Mouse (Mus musculus) MEL (cell line): ENCODE data around the gene Kcnd3. TPM values are rescaled to one million over a fixed set of nuclear protein-coding genes. Genes with fewer than 3 reads are reported as not detected.

Experiments
- DNase-seq: peaks from one replicate; pipeline ENCODE4 v3.0.0; 2011; ENCODE audit warnings: low read depth, low spot score
- H3K27ac ChIP-seq: 2 replicates; pipeline ENCODE4 v1.5.1; 2012; ENCODE audit warnings: low read depth, mild to moderate bottlenecking, control low read depth, low read length, moderate library complexity; ENCODE audit not compliant: control insufficient read depth
- H3K27me3 ChIP-seq, 2 experiments: fragments of 150-350 bp in 1 of 2; sonication (generic) in 1 of 2; 2 replicates each; pipeline ENCODE4 v1.6.1; 2012; ENCODE audit warnings: low read length in 2 of 2, mild to moderate bottlenecking in 2 of 2, improper control_type of control experiment in 1 of 2, moderate library complexity in 1 of 2; ENCODE audit not compliant: insufficient read depth in 2 of 2, control insufficient read depth in 1 of 2
- H3K36me3 ChIP-seq, 2 experiments: 2 replicates each; pipeline ENCODE4 v1.6.1; 2012 to 2014; ENCODE audit warnings: low read length in 2 of 2, improper control_type of control experiment in 1 of 2, inconsistent platforms in 1 of 2, mild to moderate bottlenecking in 1 of 2; ENCODE audit not compliant: insufficient read depth in 2 of 2, control insufficient read depth in 1 of 2
- H3K4me1 ChIP-seq, 2 experiments: fragments of 150-350 bp in 1 of 2; sonication (generic) in 1 of 2; 2 replicates each; pipeline ENCODE4 v1.6.1; 2012; ENCODE audit warnings: low read length in 2 of 2, improper control_type of control experiment in 1 of 2, mild to moderate bottlenecking in 1 of 2; ENCODE audit not compliant: insufficient read depth in 2 of 2, control insufficient read depth in 1 of 2
- H3K4me3 ChIP-seq, 2 experiments: fragments of 150-350 bp in 1 of 2; sonication (generic) in 1 of 2; 2 replicates each; pipeline ENCODE4 v1.5.1; 2012; ENCODE audit warnings: low read depth in 2 of 2, low read length in 2 of 2, mild to moderate bottlenecking in 2 of 2, moderate library complexity in 2 of 2, control low read depth in 1 of 2, improper control_type of control experiment in 1 of 2; ENCODE audit not compliant: control insufficient read depth in 1 of 2, insufficient read depth in 1 of 2
- H3K79me2 ChIP-seq: 2 replicates; pipeline ENCODE4 v1.6.1; 2012; ENCODE audit warnings: mild to moderate bottlenecking, low read length, moderate library complexity; ENCODE audit not compliant: control insufficient read depth, poor library complexity, insufficient read depth
- H3K9ac ChIP-seq: 2 replicates; pipeline ENCODE4 v1.6.1; 2012; ENCODE audit warnings: low read depth, mild to moderate bottlenecking, control low read depth, low read length, moderate library complexity; ENCODE audit not compliant: control insufficient read depth, poor library complexity, severe bottlenecking
- H3K9me3 ChIP-seq: fragments of 150-350 bp; sonication (generic); replicated peaks from 2 replicates; pipeline ENCODE4 v1.6.1; 2012; ENCODE audit warnings: mild to moderate bottlenecking, low read length, improper control_type of control experiment, moderate library complexity; ENCODE audit not compliant: insufficient read depth
- CHD1 ChIP-seq: IDR thresholded peaks from 2 replicates; pipeline ENCODE4 v1.6.1; 2012; ENCODE audit warnings: low read depth, mild to moderate bottlenecking, inconsistent platforms, low read length, improper control_type of control experiment
- CTCF ChIP-seq, 3 experiments: IDR thresholded peaks in 2 of 3; conservative IDR thresholded peaks in 1 of 3; 2 replicates each; pipeline ENCODE4 v1.5.1; 2011 to 2012; ENCODE audit warnings: low read length in 3 of 3, low read depth in 2 of 3, mild to moderate bottlenecking in 2 of 3, improper control_type of control experiment in 1 of 3, inconsistent platforms in 1 of 3, mixed read lengths in 1 of 3, moderate library complexity in 1 of 3; ENCODE audit not compliant: control insufficient read depth in 1 of 3, insufficient read depth in 1 of 3, poor library complexity in 1 of 3, severe bottlenecking in 1 of 3
- ELF1 ChIP-seq: IDR thresholded peaks from 2 replicates; pipeline ENCODE4 v1.6.1; 2014; ENCODE audit warnings: low read depth, mild to moderate bottlenecking, inconsistent platforms, low read length, improper control_type of control experiment, moderate library complexity
- EP300 ChIP-seq, 2 experiments: IDR thresholded peaks; 2 replicates each; pipeline ENCODE4 v1.6.1; 2011; ENCODE audit warnings: improper control_type of control experiment in 2 of 2, low read length in 2 of 2, low read depth in 1 of 2, mild to moderate bottlenecking in 1 of 2
- ETS1 ChIP-seq: IDR thresholded peaks from 2 replicates; pipeline ENCODE4 v1.6.1; 2012; ENCODE audit warnings: low read depth, mild to moderate bottlenecking, inconsistent platforms, low read length, improper control_type of control experiment, moderate library complexity
- JUND ChIP-seq: IDR thresholded peaks from 2 replicates; pipeline ENCODE4 v1.6.1; 2011; ENCODE audit warnings: low read depth, mild to moderate bottlenecking, improper control_type of control experiment, low read length
- MAZ ChIP-seq: IDR thresholded peaks from 2 replicates; pipeline ENCODE4 v1.6.1; 2012; ENCODE audit warnings: low read depth, mild to moderate bottlenecking, inconsistent platforms, low read length, improper control_type of control experiment
- MXI1 ChIP-seq: IDR thresholded peaks from 2 replicates; pipeline ENCODE4 v1.6.1; 2011; ENCODE audit warnings: mild to moderate bottlenecking, low read depth, low read length, improper control_type of control experiment
- MYB ChIP-seq: IDR thresholded peaks from 2 replicates; pipeline ENCODE4 v1.6.1; 2011; ENCODE audit warnings: mild to moderate bottlenecking, low read depth, low read length, improper control_type of control experiment
- POLR2AphosphoS2 ChIP-seq: IDR thresholded peaks from 2 replicates; pipeline ENCODE4 v1.6.1; 2011; ENCODE audit warnings: low read length, improper control_type of control experiment
- POLR2AphosphoS5 ChIP-seq: IDR thresholded peaks from 2 replicates; pipeline ENCODE4 v1.6.1; 2012; ENCODE audit warnings: low read depth, borderline replicate concordance, mild to moderate bottlenecking, inconsistent platforms, low read length, moderate library complexity, mixed read lengths
- RAD21 ChIP-seq: IDR thresholded peaks from 2 replicates; pipeline ENCODE4 v1.6.1; 2011; ENCODE audit warnings: mild to moderate bottlenecking, low read depth, low read length, improper control_type of control experiment
- TAL1 ChIP-seq: IDR thresholded peaks from 2 replicates; pipeline ENCODE4 v1.6.1; 2012; ENCODE audit warnings: mild to moderate bottlenecking, inconsistent platforms, low read length, moderate library complexity, mixed read lengths
- UBTF ChIP-seq: IDR thresholded peaks from 2 replicates; pipeline ENCODE4 v1.6.1; 2012; ENCODE audit warnings: low read depth, mild to moderate bottlenecking, inconsistent platforms, low read length, improper control_type of control experiment, moderate library complexity, borderline replicate concordance; ENCODE audit not compliant: insufficient read depth
- USF2 ChIP-seq, 2 experiments: IDR thresholded peaks; 2 replicates each; pipeline ENCODE4 v1.6.1; 2011 to 2012; ENCODE audit warnings: improper control_type of control experiment in 2 of 2, low read length in 2 of 2, borderline replicate concordance in 1 of 2, inconsistent platforms in 1 of 2, low read depth in 1 of 2, mild to moderate bottlenecking in 1 of 2; ENCODE audit not compliant: insufficient read depth in 1 of 2
- ZC3H11A ChIP-seq: IDR thresholded peaks from 2 replicates; pipeline ENCODE4 v1.6.1; 2012; ENCODE audit warnings: low read depth, mild to moderate bottlenecking, inconsistent platforms, low read length, improper control_type of control experiment
- ZKSCAN1 ChIP-seq: IDR thresholded peaks from 2 replicates; pipeline ENCODE4 v1.6.1; 2012; ENCODE audit warnings: low read depth, mild to moderate bottlenecking, inconsistent platforms, low read length, improper control_type of control experiment, moderate library complexity
- ZMIZ1 ChIP-seq: IDR thresholded peaks from 2 replicates; pipeline ENCODE4 v1.6.1; 2012; ENCODE audit warnings: low read depth, mild to moderate bottlenecking, inconsistent platforms, low read length, improper control_type of control experiment, moderate library complexity
- polyA plus RNA-seq, 2 experiments: library from polyadenylated mRNA; stranded (reverse) in 1 of 2; unstranded in 1 of 2; fragments of >175 nt in 1 of 2; fragments of >200 nt in 1 of 2; gene quantifications; 2 replicates each; pipeline versions ENCODE4 v1.2.1 to v1.2.4; 2012; ENCODE audit warnings: low replicate concordance in 2 of 2, low read depth in 1 of 2; ENCODE audit not compliant: insufficient read length in 2 of 2, insufficient read depth in 1 of 2, missing spikeins in 1 of 2
- total RNA-seq: library from RNA; depleted of rRNA; stranded (reverse); fragments of 300-350 nt; gene quantifications from 2 replicates; pipeline ENCODE4 v1.2.3, GENCODE M21; 2012

Gene Kcnd3
- total and polyA plus RNA-seq, 3 experiments: 0.01 TPM; not detected in 2

DNA sequence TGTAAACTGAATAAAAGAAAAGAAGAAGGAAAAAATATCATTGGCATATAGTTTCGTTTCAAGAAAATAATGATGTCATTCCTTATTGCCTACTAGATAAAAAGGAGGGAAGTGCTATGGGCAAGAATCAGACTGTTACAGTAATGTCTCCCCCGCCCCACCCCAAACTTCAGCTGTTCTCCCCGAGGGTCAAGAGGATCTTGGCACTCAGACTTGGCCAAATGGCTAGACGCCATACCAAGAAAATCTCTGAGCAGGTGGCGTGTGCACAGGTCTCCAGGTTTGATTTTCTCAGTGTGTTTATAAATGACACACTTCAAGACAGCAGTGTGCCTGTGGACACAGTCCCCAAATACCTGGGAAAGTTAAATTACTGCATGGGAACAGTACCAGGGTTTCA lies 153.6 kb downstream of the Kcnd3 start:
- no peak overlapping the region for H3K27ac ChIP-seq
- H3K4me3 ChIP-seq: no peak overlapping the region
- H3K9me3 ChIP-seq: no peaks in the 10 kb centered on the region
- H3K9ac ChIP-seq: no peak overlapping the region
- TF ChIP-seq ZMIZ1: no peak
- no peak for TF ChIP-seq EP300 (IDR thresholded peaks at IDR 0.05; ENCODE audit: low read depth in 1 of 2, low read length in 2 of 2)
- no peak for TF ChIP-seq JUND
- TF ChIP-seq MXI1: no peak
- TF ChIP-seq ETS1: no peak
- TF ChIP-seq UBTF: no peak
- no peak for TF ChIP-seq USF2 (IDR thresholded peaks at IDR 0.05; ENCODE audit: borderline replicate concordance in 1 of 2, insufficient read depth in 1 of 2, low read depth in 1 of 2, low read length in 2 of 2)
- no peak for TF ChIP-seq MAZ
- no peak for TF ChIP-seq POLR2AphosphoS2
- no peak for TF ChIP-seq CHD1
- TF ChIP-seq ZC3H11A: no peak
- no peak for TF ChIP-seq TAL1
- TF ChIP-seq RAD21: no peak
- no peak for TF ChIP-seq POLR2AphosphoS5
- TF ChIP-seq MYB: no peak
- no peak for TF ChIP-seq ZKSCAN1
- H3K79me2 ChIP-seq: no peaks in the 10 kb centered on the region
- no peak for DNase-seq
- H3K36me3 ChIP-seq: no peaks in the 10 kb centered on the region
- no peaks in the 10 kb centered on the region for H3K4me1 ChIP-seq
- H3K27me3 ChIP-seq: no peaks in the 10 kb centered on the region

- Histone ChIP-seq H3K4me1 (no peaks in the 10 kb centered on the region), H3K27me3 (no peaks in the 10 kb centered on the region; a peak in 1 of 4 replicates), H3K79me2 (no peaks in the 10 kb centered on the region), H3K9ac (no peak overlapping the region), H3K4me3 (no peak overlapping the region), H3K36me3 (no peaks in the 10 kb centered on the region), H3K27ac (no peak overlapping the region), H3K9me3 (no peaks in the 10 kb centered on the region)
- DNase-seq: no peak
- no peak for TF ChIP-seq ELF1
- no peak for TF ChIP-seq CTCF (IDR thresholded peaks at IDR 0.05 in 2 of 3, conservative IDR thresholded peaks at IDR 0.05 in 1 of 3; ENCODE audit: control insufficient read depth in 1 of 3, insufficient read depth in 1 of 3, low read depth in 2 of 3, low read length in 3 of 3, poor library complexity in 1 of 3, severe bottlenecking in 1 of 3)
- TF ChIP-seq MYB: no peak
- no peak for TF ChIP-seq ZC3H11A
- no peak for TF ChIP-seq UBTF
- no peak for TF ChIP-seq ZKSCAN1
- no peak for TF ChIP-seq MAZ
Measured at GRCm38 (mm10) chr3:105608857-105609256, 156.7 kb downstream of the Kcnd3 start.
